Mouse (Mus musculus) liver, postnatal 0 days (tissue): ENCODE measurements around the gene Jarid2.

Experiments
- CTCF ChIP-seq: sonication (generic); IDR thresholded peaks from 2 replicates; pipeline ENCODE4 v1.5.1; 2016; ENCODE audit warnings: antibody characterized with exemption, low read depth
- EP300 ChIP-seq: IDR thresholded peaks from 2 replicates; pipeline ENCODE4 v1.6.1; 2016; ENCODE audit warnings: antibody characterized with exemption, low read depth, mild to moderate bottlenecking

DNA sequence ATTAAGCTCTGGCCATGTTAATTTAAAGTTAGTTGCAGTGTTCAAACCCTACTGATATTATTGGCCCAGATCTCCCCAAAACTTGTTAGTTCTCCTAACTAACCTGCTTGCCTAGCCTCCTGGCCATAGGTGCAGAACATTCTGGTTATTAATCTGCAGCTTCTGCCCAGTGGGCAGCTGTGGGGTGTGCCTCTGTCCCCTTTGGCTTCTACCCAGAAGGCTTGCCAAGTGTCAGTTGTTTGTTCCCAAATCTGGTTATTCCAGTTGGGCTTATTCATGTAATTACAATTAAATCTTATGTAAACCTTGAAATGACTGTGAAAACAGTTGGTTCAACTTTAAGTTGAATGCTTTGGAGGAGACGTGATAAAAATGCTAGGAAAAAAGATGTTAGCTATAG is 8.0 kb downstream of the Jarid2 start:
- no peak for TF ChIP-seq CTCF
- TF ChIP-seq EP300, result no peak
